Mouse (Mus musculus) bone marrow macrophage, adult 2 months (primary cell): ENCODE data around the gene Lzts2.

Source experiments
- CTCF ChIP-seq: IDR thresholded peaks from 2 replicates; pipeline ENCODE4 v1.5.1; 2012; ENCODE audit warnings: low read depth, mild to moderate bottlenecking, low read length, moderate library complexity
- POLR2A ChIP-seq: IDR thresholded peaks from 2 replicates; pipeline ENCODE4 v1.6.1; 2012; ENCODE audit warnings: mild to moderate bottlenecking, low read depth, low read length, borderline replicate concordance

GRCm38 (mm10) chr19:45047935-45048643 lies 33.9 kb downstream of the Lzts2 start:
- no peak for TF ChIP-seq POLR2A
- TF ChIP-seq CTCF: no peak
